Mouse (Mus musculus): ENCODE measurements at regions not wholly inside any gene's neighbourhood (a gene's known extent, or its start where the extent isn't known, plus 50 kb on each side); places are given as distances from the start of the nearest gene placed in this dataset.

- Histone ChIP-seq H3K27ac (replicated peaks) (no peak overlapping the region), H3K4me2 (replicated peaks; ENCODE audit: low read depth) (no peak overlapping the region)
- 65% methylated on average over 5 of the region's 5 CpGs for WGBS
Measured at GRCm38 (mm10) chr9:112675232-112675631, 439.5 kb upstream of the Arpp21 start.

More at GRCm38 (mm10) chr9:112675232-112675631, 439.5 kb upstream of the Arpp21 start:
- H3K9me3 ChIP-seq (ENCODE audit: control insufficient read depth, low read length) = no peaks in the 10 kb centered on the region
- H3K4me1 ChIP-seq (replicated peaks; ENCODE audit: control insufficient read depth, insufficient read depth) = no peaks in the 10 kb centered on the region
- DNase-seq (ENCODE audit: low spot score) (no peak), ATAC-seq (ENCODE audit: low FRiP score, low TSS enrichment) (no peak)
- no peaks in the 10 kb centered on the region for H3K27me3 ChIP-seq (ENCODE audit: control insufficient read depth, insufficient read depth, low read length)
- no peaks in the 10 kb centered on the region for H3K36me3 ChIP-seq (ENCODE audit: control insufficient read depth, insufficient read depth, low read length)
- no peak overlapping the region for H3K9ac ChIP-seq (ENCODE audit: low read length)
- no peak overlapping the region for H3K4me3 ChIP-seq (ENCODE audit: low read depth, low read length)
- TF ChIP-seq EP300 (optimal IDR thresholded peaks at IDR 0.05) (no peak), CTCF (IDR thresholded peaks at IDR 0.05; ENCODE audit: low read depth) (no peak)

Measured in stomach, postnatal 0 days (tissue).